Mouse (Mus musculus): Measurements from ENCODE around the gene Parp1.

DNA sequence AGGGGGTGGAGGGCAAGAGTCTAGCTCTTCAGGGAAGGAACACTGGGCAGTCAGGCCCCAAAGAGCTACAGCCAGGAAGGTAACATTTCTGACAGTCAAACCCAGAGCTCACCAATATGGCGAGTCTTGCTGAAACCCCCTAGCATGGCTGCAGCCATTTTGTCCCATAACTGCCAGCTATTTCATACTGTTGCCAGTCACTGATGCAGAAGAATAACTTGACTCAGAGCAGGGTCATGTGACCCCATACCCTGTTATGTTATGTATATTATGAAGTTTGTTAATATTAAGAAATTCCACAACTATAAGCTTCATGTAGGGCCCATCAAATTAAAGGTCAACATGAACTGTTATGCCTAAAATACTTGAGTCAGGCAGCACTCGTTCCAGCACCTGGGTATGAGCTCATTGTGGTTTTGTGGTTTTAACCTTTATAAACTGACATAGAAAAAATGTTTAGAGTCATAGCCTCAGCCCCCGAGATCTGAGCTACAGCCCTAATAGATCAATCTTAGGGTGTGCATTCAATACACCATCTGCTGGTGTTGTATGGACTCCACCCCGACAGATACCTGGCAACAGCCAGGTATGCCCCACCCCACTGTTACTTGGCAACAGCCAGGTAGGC, 22.7 kb upstream of the Parp1 start:
- TF ChIP-seq CTCF (IDR thresholded peaks at IDR 0.05; ENCODE audit: borderline replicate concordance, insufficient read depth, low read depth, low read length) (no peak), POLR2A (IDR thresholded peaks at IDR 0.05; ENCODE audit: borderline replicate concordance, insufficient read depth, low read length) (no peak)

Data from cerebellum, adult 2 months (tissue).